In the genomic region with DNA sequence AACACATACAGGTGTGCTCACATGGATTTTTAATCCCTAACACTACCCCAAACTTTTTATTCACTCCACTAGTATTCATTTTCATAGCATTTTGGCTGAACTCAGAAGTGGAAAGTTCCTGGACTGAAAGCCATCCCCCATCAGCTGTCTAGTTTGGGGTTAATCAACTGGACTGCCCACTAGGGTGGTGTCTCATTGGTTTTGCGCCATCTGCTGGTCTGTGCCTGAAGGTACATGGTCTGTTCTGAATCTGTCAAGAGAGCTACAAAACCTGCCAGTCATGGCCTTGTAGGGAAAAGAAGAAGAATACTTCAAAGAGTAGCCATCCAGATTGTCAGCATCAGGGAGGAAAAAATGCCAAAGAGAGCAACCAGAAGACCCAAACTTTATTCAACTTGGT, we compare ENCODE assay signal across 8 mouse cellular contexts.
A peak's percentile ranks its signal among the peaks of the same experiment; 100 is the strongest.
DNase-seq lines count a peak whose midpoint lies in the region; TF ChIP-seq lines count a peak whose summit lies in the region.

No protein-coding gene starts in this region.

- intact Hi-C loops in left cerebral cortex, adult 2 months (cut with DNase I), result no loop called here

- H3K4me1 ChIP-seq in bone marrow, adult 2 months (ENCODE audit: control insufficient read depth, insufficient read depth, low read length), result no peaks in the 10 kb centered on the region; the same call in 1 of the 2 replicates
- no peaks in the 10 kb centered on the region for H3K4me1 ChIP-seq in embryonic fibroblast, embryonic 13.5 days (ENCODE audit: control insufficient read depth, insufficient read depth, low read length)

- no peak overlapping the region for H3K4me3 ChIP-seq in bone marrow, adult 2 months (replicated peaks; ENCODE audit: control insufficient read depth, low read depth, low read length)
- H3K4me3 ChIP-seq in embryonic fibroblast, embryonic 13.5 days (ENCODE audit: insufficient read depth, low read length), result no peak overlapping the region
- no peak overlapping the region for H3K4me3 ChIP-seq in left cerebral cortex, adult 2 months

- no peak for TF ChIP-seq POLR2A in bone marrow, adult 2 months (IDR thresholded peaks at IDR 0.05; ENCODE audit: borderline replicate concordance, control insufficient read depth, low read depth, low read length)
- no peak for TF ChIP-seq POLR2A in embryonic fibroblast, embryonic 13.5 days (IDR thresholded peaks at IDR 0.05; ENCODE audit: low read depth, low read length)

- 2% methylated on average over 1 of the region's 1 CpGs for WGBS in bone marrow, adult 2 months

- no peak overlapping the region for H3K27ac ChIP-seq in bone marrow, adult 2 months (ENCODE audit: control insufficient read depth, insufficient read depth, low read depth, low read length, poor library complexity)
- H3K27ac ChIP-seq in embryonic fibroblast, embryonic 13.5 days (ENCODE audit: insufficient read depth, low read length), result no peak overlapping the region
- H3K27ac ChIP-seq in left cerebral cortex, adult 2 months, result no peak overlapping the region

- DNase-seq in layer of hippocampus, adult 11-12 months (ENCODE audit: low spot score), result peak; percentile 26
- DNase-seq in layer of hippocampus, adult 9-11 months, result no peak
- DNase-seq in MN1 (ENCODE audit: low spot score), result peak; percentile 27
- DNase-seq in left cerebral cortex, adult 2 months (ENCODE audit: extremely low spot score in 1 of 2, low spot score in 2 of 2), result peak; percentile 17 to 22
- peak; percentile 21 for DNase-seq in ovary, postnatal 10 days (ENCODE audit: low spot score)
- DNase-seq in urinary bladder, postnatal 36 days (ENCODE audit: low spot score in 2 of 2), result peak; percentile 15 to 49

- peak; percentile 77 for TF ChIP-seq CTCF in bone marrow, adult 2 months (IDR thresholded peaks at IDR 0.05; ENCODE audit: control insufficient read depth, insufficient read depth, low read length)
- TF ChIP-seq CTCF in embryonic fibroblast, embryonic 13.5 days (IDR thresholded peaks at IDR 0.05; ENCODE audit: borderline replicate concordance, insufficient read depth, low read length), result peak; percentile 71
- peak; percentile 69 for TF ChIP-seq CTCF in left cerebral cortex, adult 2 months (IDR thresholded peaks at IDR 0.05)
